In genomic region chr1:45022146-45022841, GRCm38 (mm10) we compare ENCODE assay signal across 9 mouse cellular contexts.
DNase-seq lines count a peak whose midpoint lies in the region; ATAC-seq lines count a peak whose summit lies in the region.
"Had no signal": no experiment of that assay in that cellular context is flagged by ENCODE, and none has a peak within 500 bp of the region (broad histone marks: within the 10 kb centered on the region; RNA-seq: fewer than 3 reads in every experiment).

No protein-coding gene starts in this region.

- intact Hi-C loops in left cerebral cortex, postnatal 4 days (cut with DNase I): no loop called here
- intact Hi-C loops in left cerebral cortex, postnatal 36 days (cut with DNase I): no loop called here

- no peak overlapping the region for H3K4me3 ChIP-seq in kidney, embryonic 14.5 days (ENCODE audit: low read length)
- H3K4me3 ChIP-seq: embryonic facial prominence, embryonic 12.5 days had no signal

- H3K9me3 ChIP-seq in kidney, embryonic 14.5 days (ENCODE audit: control insufficient read depth, low read length): peaks cover 2% of the 10 kb centered on the region; the same call in 1 of the 2 replicates
- H3K9me3 ChIP-seq: embryonic facial prominence, embryonic 12.5 days had no signal

- no peaks in the 10 kb centered on the region for H3K4me1 ChIP-seq in kidney, embryonic 14.5 days (ENCODE audit: control insufficient read depth, insufficient read depth, low read length)

- no peak overlapping the region for H3K9ac ChIP-seq in kidney, embryonic 14.5 days (ENCODE audit: low read depth, low read length)
- H3K9ac ChIP-seq: embryonic facial prominence, embryonic 12.5 days had no signal

- peak; percentile 7 for DNase-seq in left cerebral cortex, postnatal 4 days
- DNase-seq in left cerebral cortex, postnatal 36 days (ENCODE audit: low spot score in 2 of 2): no peak
- peak; percentile 84 for DNase-seq in gastrocnemius, adult 18-20 months (ENCODE audit: low spot score)
- peak; percentile 39 for DNase-seq in ovary, postnatal 36 days (ENCODE audit: low spot score)
- no peak for DNase-seq in cerebellum, postnatal 4 days (ENCODE audit: low spot score in 2 of 2)
- DNase-seq in spleen, postnatal 36 days (ENCODE audit: low spot score in 2 of 2): no peak

- no peaks in the 10 kb centered on the region for H3K36me3 ChIP-seq in kidney, embryonic 14.5 days (ENCODE audit: control insufficient read depth, insufficient read depth, low read length)
- H3K36me3 ChIP-seq: embryonic facial prominence, embryonic 12.5 days had no signal

- H3K4me2 ChIP-seq in kidney, embryonic 14.5 days (replicated peaks; ENCODE audit: low read depth, low read length): no peak overlapping the region
- H3K4me2 ChIP-seq: embryonic facial prominence, embryonic 12.5 days had no signal

- no peak for ATAC-seq in kidney, embryonic 14.5 days (ENCODE audit: low FRiP score, low TSS enrichment)
- ATAC-seq in inflammation-experienced regulatory T-cells, adult 6 months: no peak

- 57% methylated on average over 1 of the region's 1 CpGs for WGBS in kidney, embryonic 14.5 days

- H3K27me3 ChIP-seq in kidney, embryonic 14.5 days (ENCODE audit: control insufficient read depth, insufficient read depth, low read length): no peaks in the 10 kb centered on the region
- H3K27me3 ChIP-seq: embryonic facial prominence, embryonic 12.5 days had no signal

- 0 out of 2 replicates have a peak overlapping the region, but pooled peaks have one; percentile 11 for H3K27ac ChIP-seq in kidney, embryonic 14.5 days (ENCODE audit: low read depth, low read length)

Comparison
In these comparisons a context has a peak if more than half of its experiments do, and no peak if none do; other contexts are left out.
1. DNase-seq: peak in left cerebral cortex, postnatal 4 days (single experiment), gastrocnemius, adult 18-20 months (single experiment) and ovary, postnatal 36 days (single experiment); none in left cerebral cortex, postnatal 36 days (0 of 2), cerebellum, postnatal 4 days (0 of 2) and spleen, postnatal 36 days (0 of 2).